Mouse (Mus musculus): ENCODE measurements around the gene Hist1h3a. TPM values are rescaled to one million over a fixed set of nuclear protein-coding genes. Genes with fewer than 3 reads are reported as not detected.

The Hist1h3a gene
- polyA plus RNA-seq, 1 experiment from 2014 or later = 2.3 TPM

- Histone ChIP-seq H3K4me2 (replicated peaks) (no peak overlapping the region), H3K9ac (no peak overlapping the region), H3K27me3 (no peaks in the 10 kb centered on the region), H3K36me3 (no peaks in the 10 kb centered on the region), H3K4me1 (peaks cover 20% of the 10 kb centered on the region), H3K27ac (replicated peaks) (no peak overlapping the region), H3K9me3 (replicated peaks) (no peaks in the 10 kb centered on the region), H3K4me3 (replicated peaks) (no peak overlapping the region)
- ATAC-seq (ENCODE audit: insufficient number of reproducible peaks, low FRiP score, low TSS enrichment, low read depth) = no peak
Observed at GRCm38 (mm10) chr13:23766772-23767171, 4.6 kb upstream of the Hist1h3a start.

GRCm38 (mm10) chr13:23765172-23765513, 3.0 kb upstream of the Hist1h3a start:
- ATAC-seq (ENCODE audit: insufficient number of reproducible peaks, low FRiP score, low TSS enrichment, low read depth) = no peak
- no peaks in the 10 kb centered on the region for H3K36me3 ChIP-seq
- peak overlapping the region; percentile 84; the same call in 1 of the 2 replicates for H3K4me2 ChIP-seq (replicated peaks)
- H3K27me3 ChIP-seq = no peaks in the 10 kb centered on the region
- H3K4me1 ChIP-seq = peaks cover 29% of the 10 kb centered on the region
- H3K9ac ChIP-seq = no peak overlapping the region
- H3K27ac ChIP-seq (replicated peaks) = no peak overlapping the region
- H3K9me3 ChIP-seq (replicated peaks) = no peaks in the 10 kb centered on the region
- 83% methylated on average over 1 of the region's 1 CpGs for WGBS
- H3K4me3 ChIP-seq (replicated peaks) = 0 out of 2 replicates have a peak overlapping the region, but pooled peaks have one; percentile 4

GRCm38 (mm10) chr13:23764324-23765171, 2.4 kb upstream of the Hist1h3a start:
- H3K27ac ChIP-seq (replicated peaks) = peak overlapping the region; percentile 96
- WGBS = 38% methylated on average over 12 of the region's 12 CpGs

GRCm38 (mm10) chr13:23763586-23764323, 1.6 kb upstream of the Hist1h3a start, which contains the start of gene Hist1h1a:
Hist1h1a (plus strand) TSS chr13:23763666.
- H3K9ac ChIP-seq = peak within 1 kb of the TSS; percentile 47
- no peaks in the 10 kb centered on the region for H3K27me3 ChIP-seq
- peak; percentile 82 for ATAC-seq (ENCODE audit: insufficient number of reproducible peaks, low FRiP score, low TSS enrichment, low read depth)
- 3% methylated on average over 34 of the region's 34 CpGs for WGBS
- peak within 1 kb of the TSS; percentile 96 for H3K27ac ChIP-seq (replicated peaks)
- H3K4me1 ChIP-seq = peaks cover 32% of the 10 kb centered on the region
- H3K4me2 ChIP-seq (replicated peaks) = peak within 1 kb of the TSS; percentile 84
- no peaks in the 10 kb centered on the region for H3K36me3 ChIP-seq
- H3K4me3 ChIP-seq (replicated peaks) = peak within 1 kb of the TSS; percentile 58
- H3K9me3 ChIP-seq (replicated peaks) = no peaks in the 10 kb centered on the region

More at GRCm38 (mm10) chr13:23764324-23765171, 2.4 kb upstream of the Hist1h3a start:
- H3K4me1 ChIP-seq = peaks cover 32% of the 10 kb centered on the region
- no peaks in the 10 kb centered on the region for H3K27me3 ChIP-seq
- no peaks in the 10 kb centered on the region for H3K9me3 ChIP-seq (replicated peaks)
- ATAC-seq (ENCODE audit: insufficient number of reproducible peaks, low FRiP score, low TSS enrichment, low read depth) = no peak
- H3K4me2 ChIP-seq (replicated peaks) = peak overlapping the region; percentile 84
- peak overlapping the region; percentile 58 for H3K4me3 ChIP-seq (replicated peaks)
- H3K9ac ChIP-seq = peak overlapping the region; percentile 47
- H3K36me3 ChIP-seq = no peaks in the 10 kb centered on the region

GRCm38 (mm10) chr13:23763242-23763585, 1.0 kb upstream of the Hist1h3a start:
- 2% methylated on average over 10 of the region's 10 CpGs for WGBS
- peak overlapping the region; percentile 96 for H3K27ac ChIP-seq (replicated peaks)
- H3K27me3 ChIP-seq = no peaks in the 10 kb centered on the region
- H3K4me1 ChIP-seq = peaks cover 32% of the 10 kb centered on the region
- peak overlapping the region; percentile 84 for H3K4me2 ChIP-seq (replicated peaks)
- H3K9ac ChIP-seq = 0 out of 2 replicates have a peak overlapping the region, but pooled peaks have one; percentile 21
- H3K36me3 ChIP-seq = no peaks in the 10 kb centered on the region
- H3K9me3 ChIP-seq (replicated peaks) = no peaks in the 10 kb centered on the region
- H3K4me3 ChIP-seq (replicated peaks) = peak overlapping the region; percentile 58
- ATAC-seq (ENCODE audit: insufficient number of reproducible peaks, low FRiP score, low TSS enrichment, low read depth) = no peak

GRCm38 (mm10) chr13:23760972-23761864, 968 bp downstream of the Hist1h3a start, which contains the start of gene Hist1h4a:
Hist1h4a (minus strand) TSS chr13:23761230.
- Histone ChIP-seq H3K4me3 (replicated peaks) (peak within 1 kb of the TSS; percentile 58), H3K9ac (peak within 1 kb of the TSS; percentile 45), H3K9me3 (replicated peaks) (no peaks in the 10 kb centered on the region), H3K27ac (replicated peaks) (peak within 1 kb of the TSS; percentile 96), H3K36me3 (no peaks in the 10 kb centered on the region), H3K4me1 (peaks cover 37% of the 10 kb centered on the region), H3K4me2 (replicated peaks) (peak within 1 kb of the TSS; percentile 84), H3K27me3 (no peaks in the 10 kb centered on the region)
- WGBS = under 1% methylated on average over 68 of the region's 72 CpGs
- peak; percentile 81 for ATAC-seq (ENCODE audit: insufficient number of reproducible peaks, low FRiP score, low TSS enrichment, low read depth)

GRCm38 (mm10) chr13:23760240-23760971, 1.8 kb downstream of the Hist1h3a start:
- Histone ChIP-seq H3K9me3 (replicated peaks) (no peaks in the 10 kb centered on the region), H3K36me3 (no peaks in the 10 kb centered on the region), H3K4me3 (replicated peaks) (peak overlapping the region; percentile 58), H3K9ac (peak overlapping the region; percentile 45), H3K4me1 (peaks cover 37% of the 10 kb centered on the region), H3K27me3 (no peaks in the 10 kb centered on the region), H3K4me2 (replicated peaks) (peak overlapping the region; percentile 84), H3K27ac (replicated peaks) (peak overlapping the region; percentile 96)
- ATAC-seq (ENCODE audit: insufficient number of reproducible peaks, low FRiP score, low TSS enrichment, low read depth) = no peak
- WGBS = 2% methylated on average over 21 of the region's 27 CpGs

- H3K27me3 ChIP-seq = no peaks in the 10 kb centered on the region
- H3K9ac ChIP-seq = no peak overlapping the region
- 73% methylated on average over 1 of the region's 1 CpGs for WGBS
Observed at GRCm38 (mm10) chr13:23759916-23760239, 2.3 kb downstream of the Hist1h3a start.

GRCm38 (mm10) chr13:23759251-23759771, 2.9 kb downstream of the Hist1h3a start:
- Histone ChIP-seq H3K4me3 (replicated peaks) (no peak overlapping the region), H3K27me3 (no peaks in the 10 kb centered on the region), H3K27ac (replicated peaks) (no peak overlapping the region), H3K36me3 (no peaks in the 10 kb centered on the region), H3K9ac (no peak overlapping the region), H3K9me3 (replicated peaks) (no peaks in the 10 kb centered on the region), H3K4me1 (peaks cover 30% of the 10 kb centered on the region), H3K4me2 (replicated peaks) (no peak overlapping the region)
- ATAC-seq (ENCODE audit: insufficient number of reproducible peaks, low FRiP score, low TSS enrichment, low read depth) = no peak
- WGBS = 73% methylated on average over 3 of the region's 3 CpGs

More at GRCm38 (mm10) chr13:23759916-23760239, 2.3 kb downstream of the Hist1h3a start:
- no peak for ATAC-seq (ENCODE audit: insufficient number of reproducible peaks, low FRiP score, low TSS enrichment, low read depth)
- H3K36me3 ChIP-seq = no peaks in the 10 kb centered on the region
- H3K9me3 ChIP-seq (replicated peaks) = no peaks in the 10 kb centered on the region
- peak overlapping the region; percentile 58 for H3K4me3 ChIP-seq (replicated peaks)
- peaks cover 36% of the 10 kb centered on the region for H3K4me1 ChIP-seq
- peak overlapping the region; percentile 84 for H3K4me2 ChIP-seq (replicated peaks)
- peak overlapping the region; percentile 96 for H3K27ac ChIP-seq (replicated peaks)

GRCm38 (mm10) chr13:23757921-23758320, 4.3 kb downstream of the Hist1h3a start:
- H3K4me1 ChIP-seq = peaks cover 19% of the 10 kb centered on the region; the same call in 1 of the 2 replicates
- H3K4me3 ChIP-seq (replicated peaks) = peak overlapping the region; percentile 41; the same call in 1 of the 2 replicates
- H3K27me3 ChIP-seq = no peaks in the 10 kb centered on the region
- WGBS = 51% methylated on average over 3 of the region's 3 CpGs
- peak overlapping the region; percentile 60; the same call in 1 of the 2 replicates for H3K4me2 ChIP-seq (replicated peaks)
- H3K9me3 ChIP-seq (replicated peaks) = no peaks in the 10 kb centered on the region
- no peak for ATAC-seq (ENCODE audit: insufficient number of reproducible peaks, low FRiP score, low TSS enrichment, low read depth)
- no peak overlapping the region for H3K27ac ChIP-seq (replicated peaks)
- H3K9ac ChIP-seq = no peak overlapping the region
- no peaks in the 10 kb centered on the region for H3K36me3 ChIP-seq
